Mouse (Mus musculus): ENCODE measurements around the gene Wfdc2. TPM values are rescaled to one million over a fixed set of nuclear protein-coding genes. Genes with fewer than 3 reads are reported as not detected.

Gene Wfdc2
- polyA plus RNA-seq, 1 experiment from 2014 or later, result 3.1 TPM

- no peak overlapping the region for H3K27ac ChIP-seq (ENCODE audit: poor library complexity, severe bottlenecking)
- ATAC-seq (ENCODE audit: insufficient number of reproducible peaks, low FRiP score), result no peak
- no peak overlapping the region for H3K4me2 ChIP-seq
- H3K9me3 ChIP-seq (replicated peaks), result peaks cover 13% of the 10 kb centered on the region
- H3K4me1 ChIP-seq (replicated peaks), result peaks cover 9% of the 10 kb centered on the region; the same call in 1 of the 2 replicates
- no peak overlapping the region for H3K4me3 ChIP-seq
- 18% methylated on average over 8 of the region's 8 CpGs for WGBS
- no peak overlapping the region; the same call in 1 of the 2 replicates for H3K9ac ChIP-seq
- H3K36me3 ChIP-seq, result no peaks in the 10 kb centered on the region
- H3K27me3 ChIP-seq (replicated peaks), result peaks cover 19% of the 10 kb centered on the region
Measured at GRCm38 (mm10) chr2:164522280-164522679, 39.9 kb upstream of the Wfdc2 start.

GRCm38 (mm10) chr2:164523301-164523773, 38.9 kb upstream of the Wfdc2 start:
- WGBS, result 69% methylated on average over 10 of the region's 10 CpGs
- ATAC-seq (ENCODE audit: insufficient number of reproducible peaks, low FRiP score), result no peak
- peaks cover 13% of the 10 kb centered on the region for H3K9me3 ChIP-seq (replicated peaks)
- H3K9ac ChIP-seq, result no peak overlapping the region
- H3K36me3 ChIP-seq, result no peaks in the 10 kb centered on the region
- H3K27me3 ChIP-seq (replicated peaks), result peaks cover 19% of the 10 kb centered on the region
- peaks cover 5% of the 10 kb centered on the region; the same call in 1 of the 2 replicates for H3K4me1 ChIP-seq (replicated peaks)
- no peak overlapping the region for H3K4me2 ChIP-seq
- H3K4me3 ChIP-seq, result no peak overlapping the region
- no peak overlapping the region for H3K27ac ChIP-seq (ENCODE audit: poor library complexity, severe bottlenecking)

- H3K9ac ChIP-seq, result no peak overlapping the region
- H3K27me3 ChIP-seq (replicated peaks), result peaks cover 7% of the 10 kb centered on the region
- no peak for ATAC-seq (ENCODE audit: insufficient number of reproducible peaks, low FRiP score)
- no peak overlapping the region for H3K27ac ChIP-seq (ENCODE audit: poor library complexity, severe bottlenecking)
- H3K4me2 ChIP-seq, result no peak overlapping the region
- H3K36me3 ChIP-seq, result no peaks in the 10 kb centered on the region
- no peak overlapping the region for H3K4me3 ChIP-seq
- no peaks in the 10 kb centered on the region for H3K4me1 ChIP-seq (replicated peaks)
- 67% methylated on average over 5 of the region's 5 CpGs for WGBS
- H3K9me3 ChIP-seq (replicated peaks), result peaks cover 13% of the 10 kb centered on the region
Measured at GRCm38 (mm10) chr2:164528557-164528956, 33.7 kb upstream of the Wfdc2 start.

DNA sequence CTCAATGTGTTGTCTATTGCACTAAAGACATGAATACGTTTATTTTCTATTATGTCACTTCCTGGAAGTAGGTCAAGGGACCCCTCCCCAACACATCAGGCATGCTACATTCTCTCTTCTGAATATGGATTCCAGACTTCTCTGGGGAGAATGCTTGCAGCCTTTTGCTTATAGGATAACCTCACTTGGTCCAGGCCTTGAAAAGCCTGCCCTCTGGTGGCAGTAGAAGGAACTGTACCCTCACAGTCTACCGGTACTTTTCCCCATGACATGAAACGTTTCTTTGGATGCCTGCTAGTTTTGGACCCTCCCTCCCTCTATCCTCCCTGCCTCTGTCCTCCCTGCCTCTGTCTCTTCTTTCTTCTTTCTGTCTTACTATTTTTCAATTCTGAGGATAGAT, 31.0 kb upstream of the Wfdc2 start:
- H3K4me2 ChIP-seq, result no peak overlapping the region
- peaks cover 6% of the 10 kb centered on the region for H3K9me3 ChIP-seq (replicated peaks)
- H3K9ac ChIP-seq, result no peak overlapping the region
- H3K27ac ChIP-seq (ENCODE audit: poor library complexity, severe bottlenecking), result no peak overlapping the region
- no peak overlapping the region for H3K4me3 ChIP-seq
- under 1% methylated on average over 3 of the region's 3 CpGs for WGBS
- peaks cover 5% of the 10 kb centered on the region; the same call in 1 of the 2 replicates for H3K27me3 ChIP-seq (replicated peaks)
- no peaks in the 10 kb centered on the region for H3K4me1 ChIP-seq (replicated peaks)
- no peak for ATAC-seq (ENCODE audit: insufficient number of reproducible peaks, low FRiP score)
- no peaks in the 10 kb centered on the region for H3K36me3 ChIP-seq

- Histone ChIP-seq H3K27me3 (replicated peaks) (peaks cover 5% of the 10 kb centered on the region; the same call in 1 of the 2 replicates), H3K4me2 (no peak overlapping the region), H3K27ac (ENCODE audit: poor library complexity, severe bottlenecking) (no peak overlapping the region), H3K9me3 (replicated peaks) (no peaks in the 10 kb centered on the region), H3K36me3 (no peaks in the 10 kb centered on the region), H3K9ac (no peak overlapping the region), H3K4me1 (replicated peaks) (no peaks in the 10 kb centered on the region), H3K4me3 (no peak overlapping the region)
- no peak for ATAC-seq (ENCODE audit: insufficient number of reproducible peaks, low FRiP score)
- WGBS, result 68% methylated on average over 10 of the region's 10 CpGs
Measured at GRCm38 (mm10) chr2:164534315-164534714, 27.9 kb upstream of the Wfdc2 start.

DNA sequence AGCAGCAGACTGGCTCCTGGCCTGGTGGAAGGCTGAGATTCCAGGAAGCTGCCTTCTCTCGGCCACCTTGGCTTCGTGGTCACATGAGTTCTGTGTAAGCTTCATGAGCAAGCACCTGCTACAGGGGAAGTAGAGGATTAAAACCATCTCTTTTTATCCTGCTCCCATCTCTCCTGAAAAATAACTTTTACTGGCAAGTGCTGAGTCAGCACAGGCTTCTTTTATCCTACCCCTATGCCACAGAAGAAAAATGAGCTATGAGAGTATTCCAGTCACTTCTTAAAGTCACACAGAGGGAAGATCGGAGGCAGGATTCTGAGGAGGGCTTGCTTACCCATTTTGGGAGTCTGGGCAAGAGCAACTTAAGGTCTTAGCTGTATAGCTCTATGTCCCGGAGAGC, 25.2 kb upstream of the Wfdc2 start:
- Histone ChIP-seq H3K9me3 (replicated peaks) (no peaks in the 10 kb centered on the region), H3K4me2 (no peak overlapping the region), H3K27ac (ENCODE audit: poor library complexity, severe bottlenecking) (no peak overlapping the region), H3K4me1 (replicated peaks) (no peaks in the 10 kb centered on the region), H3K9ac (no peak overlapping the region), H3K4me3 (no peak overlapping the region), H3K27me3 (replicated peaks) (no peaks in the 10 kb centered on the region; the same call in 1 of the 2 replicates), H3K36me3 (no peaks in the 10 kb centered on the region)
- ATAC-seq (ENCODE audit: insufficient number of reproducible peaks, low FRiP score), result no peak
- WGBS, result 63% methylated on average over 4 of the region's 4 CpGs

DNA sequence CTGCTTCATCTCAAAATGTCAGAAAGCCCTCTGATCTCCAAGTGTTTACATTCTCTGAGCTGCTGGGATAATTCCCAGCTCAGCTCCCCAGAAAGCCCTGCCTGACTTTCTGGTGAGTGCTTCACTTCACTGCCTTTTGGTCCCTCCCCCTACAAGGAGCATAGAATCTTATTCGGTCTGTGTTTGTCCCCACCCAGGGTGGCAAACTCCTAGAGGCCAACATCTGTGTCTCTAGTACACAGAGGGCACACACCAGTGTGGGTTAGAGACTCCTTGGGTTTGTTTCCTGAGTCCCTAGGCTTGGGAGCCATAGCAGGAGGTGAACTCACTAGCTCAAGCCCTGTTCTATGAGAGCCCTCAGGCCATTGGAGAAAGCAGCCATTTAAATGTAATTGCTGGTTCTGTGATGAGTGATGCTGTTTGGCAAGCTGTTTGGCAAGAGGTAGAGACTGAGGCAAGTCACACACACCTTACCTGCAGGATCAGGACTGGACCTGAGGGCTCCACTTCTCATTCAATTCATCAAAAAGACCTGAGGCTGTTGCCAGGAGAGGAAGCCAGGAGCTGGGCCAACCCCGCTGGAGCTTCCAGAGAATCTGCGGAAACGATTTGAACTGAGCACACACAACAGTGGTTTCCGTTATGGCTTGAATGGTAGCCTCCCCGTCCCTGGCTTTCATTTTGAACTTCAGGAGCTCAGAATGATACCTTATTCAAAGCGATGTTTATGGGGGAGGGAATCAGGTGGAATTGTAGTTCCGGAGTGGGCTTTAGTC, 21.4 kb upstream of the Wfdc2 start:
- Histone ChIP-seq H3K4me3 (no peak overlapping the region), H3K9me3 (replicated peaks) (0 out of 2 replicates have a peak, but pooled peaks cover 4% of the 10 kb centered on the region), H3K27ac (ENCODE audit: poor library complexity, severe bottlenecking) (no peak overlapping the region), H3K4me1 (replicated peaks) (no peaks in the 10 kb centered on the region), H3K4me2 (no peak overlapping the region; the same call in 1 of the 2 replicates), H3K36me3 (no peaks in the 10 kb centered on the region), H3K27me3 (replicated peaks) (peaks cover 8% of the 10 kb centered on the region; the same call in 1 of the 2 replicates), H3K9ac (no peak overlapping the region)
- 38% methylated on average over 8 of the region's 8 CpGs for WGBS
- no peak for ATAC-seq (ENCODE audit: insufficient number of reproducible peaks, low FRiP score)

GRCm38 (mm10) chr2:164542132-164542531, 20.1 kb upstream of the Wfdc2 start:
- Histone ChIP-seq H3K4me1 (replicated peaks) (no peaks in the 10 kb centered on the region), H3K27me3 (replicated peaks) (peaks cover 9% of the 10 kb centered on the region; the same call in 1 of the 2 replicates), H3K36me3 (no peaks in the 10 kb centered on the region), H3K4me2 (no peak overlapping the region), H3K9me3 (replicated peaks) (0 out of 2 replicates have a peak, but pooled peaks cover 4% of the 10 kb centered on the region), H3K27ac (ENCODE audit: poor library complexity, severe bottlenecking) (no peak overlapping the region), H3K9ac (no peak overlapping the region), H3K4me3 (no peak overlapping the region)
- no peak for ATAC-seq (ENCODE audit: insufficient number of reproducible peaks, low FRiP score)
- WGBS, result 66% methylated on average over 5 of the region's 5 CpGs

DNA sequence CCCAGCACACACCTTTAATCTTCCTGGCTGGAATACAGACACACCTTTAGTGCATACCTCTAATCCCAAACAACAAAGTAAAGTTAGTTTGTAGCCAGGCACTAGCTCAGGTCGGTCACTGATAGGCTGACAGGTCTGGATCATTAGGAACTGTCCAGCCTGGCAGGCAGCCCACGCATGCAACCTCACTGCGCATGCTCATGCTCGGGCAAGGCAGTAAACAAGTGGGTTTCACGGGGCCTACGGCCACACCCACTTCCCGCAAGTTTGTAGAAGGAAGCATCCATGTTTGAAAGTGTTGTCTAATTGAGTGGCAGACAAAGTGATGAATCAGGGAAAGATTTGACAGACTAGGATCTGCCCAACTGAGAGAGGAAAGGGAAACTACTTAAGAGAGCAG, 19.6 kb upstream of the Wfdc2 start:
- Histone ChIP-seq H3K36me3 (no peaks in the 10 kb centered on the region), H3K9me3 (replicated peaks) (0 out of 2 replicates have a peak, but pooled peaks cover 4% of the 10 kb centered on the region), H3K4me3 (no peak overlapping the region), H3K4me2 (no peak overlapping the region), H3K27me3 (replicated peaks) (peaks cover 12% of the 10 kb centered on the region; the same call in 1 of the 2 replicates), H3K9ac (no peak overlapping the region), H3K27ac (ENCODE audit: poor library complexity, severe bottlenecking) (no peak overlapping the region), H3K4me1 (replicated peaks) (no peaks in the 10 kb centered on the region)
- 80% methylated on average over 7 of the region's 7 CpGs for WGBS
- ATAC-seq (ENCODE audit: insufficient number of reproducible peaks, low FRiP score), result no peak

DNA sequence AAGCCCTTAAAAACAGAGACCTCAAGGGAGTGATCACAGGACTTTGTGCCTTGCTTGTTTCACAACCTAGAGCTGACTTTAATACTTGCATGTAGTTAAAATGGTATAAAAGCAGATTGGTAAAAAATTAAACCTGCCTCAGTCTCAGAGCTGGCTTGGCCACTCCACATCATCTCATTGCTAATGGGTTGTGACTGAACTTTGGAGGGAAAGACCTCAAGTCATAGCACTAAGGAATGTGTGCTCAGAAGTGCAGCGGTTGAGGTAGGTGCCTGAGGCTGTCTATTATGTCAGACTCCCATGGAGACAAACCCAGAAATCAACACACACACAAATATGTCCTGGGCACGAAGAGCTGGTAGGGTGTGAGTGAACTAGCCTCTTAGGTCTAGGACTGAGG, 18.5 kb upstream of the Wfdc2 start:
- H3K27me3 ChIP-seq (replicated peaks), result peaks cover 12% of the 10 kb centered on the region; the same call in 1 of the 2 replicates
- WGBS, result 62% methylated on average over 2 of the region's 2 CpGs
- no peak for ATAC-seq (ENCODE audit: insufficient number of reproducible peaks, low FRiP score)

DNA sequence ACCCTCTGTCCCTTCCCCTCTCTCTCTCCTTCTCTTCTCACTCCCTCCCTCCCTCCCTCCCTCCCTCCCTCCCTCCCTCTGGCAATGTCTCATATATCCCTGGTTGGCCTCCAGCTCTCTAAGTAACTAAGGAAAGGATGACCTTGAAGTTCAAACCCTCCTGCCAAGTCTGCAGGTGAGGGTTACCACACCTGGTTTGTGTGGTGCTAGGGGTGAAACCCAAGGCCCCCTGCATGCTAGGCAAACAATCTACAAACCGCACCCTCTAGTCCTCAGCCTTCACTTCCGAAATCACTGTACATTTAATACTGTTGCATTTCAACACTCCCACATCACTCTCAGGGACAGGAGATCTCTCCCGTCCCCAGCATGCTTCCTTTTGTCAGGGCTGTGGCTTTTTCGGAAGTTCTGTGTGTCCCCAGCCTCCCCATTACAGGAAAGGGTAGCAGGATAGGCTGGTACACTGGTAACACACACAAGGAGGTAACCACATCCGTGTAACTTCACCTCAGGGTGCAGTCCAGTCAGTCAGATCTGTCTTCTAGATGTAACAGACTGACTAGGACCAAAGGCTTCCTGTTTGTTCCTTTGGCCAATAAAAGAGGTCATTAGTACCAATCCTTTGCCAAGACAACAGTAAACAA, 17.6 kb upstream of the Wfdc2 start:
- no peaks in the 10 kb centered on the region for H3K36me3 ChIP-seq
- 0 out of 2 replicates have a peak, but pooled peaks cover 4% of the 10 kb centered on the region for H3K9me3 ChIP-seq (replicated peaks)
- H3K4me3 ChIP-seq, result no peak overlapping the region
- H3K4me2 ChIP-seq, result no peak overlapping the region
- WGBS, result 40% methylated on average over 5 of the region's 5 CpGs
- 0 out of 2 replicates have a peak, but pooled peaks cover 12% of the 10 kb centered on the region for H3K27me3 ChIP-seq (replicated peaks)
- H3K27ac ChIP-seq (ENCODE audit: poor library complexity, severe bottlenecking), result no peak overlapping the region
- no peak for ATAC-seq (ENCODE audit: insufficient number of reproducible peaks, low FRiP score)
- H3K9ac ChIP-seq, result no peak overlapping the region
- no peaks in the 10 kb centered on the region for H3K4me1 ChIP-seq (replicated peaks)

More for the DNA sequence above, 18.5 kb upstream of the Wfdc2 start:
- Histone ChIP-seq H3K9ac (no peak overlapping the region), H3K9me3 (replicated peaks) (0 out of 2 replicates have a peak, but pooled peaks cover 4% of the 10 kb centered on the region), H3K4me3 (no peak overlapping the region), H3K4me2 (no peak overlapping the region), H3K4me1 (replicated peaks) (no peaks in the 10 kb centered on the region), H3K36me3 (no peaks in the 10 kb centered on the region), H3K27ac (ENCODE audit: poor library complexity, severe bottlenecking) (no peak overlapping the region)
